Mouse (Mus musculus): Measurements from ENCODE around the gene Zbp1. TPM values are rescaled to one million over a fixed set of nuclear protein-coding genes. Genes with fewer than 3 reads are reported as not detected.

Zbp1 gene
- polyA plus RNA-seq, 1 experiment from 2014 or later: 0.84 TPM

DNA sequence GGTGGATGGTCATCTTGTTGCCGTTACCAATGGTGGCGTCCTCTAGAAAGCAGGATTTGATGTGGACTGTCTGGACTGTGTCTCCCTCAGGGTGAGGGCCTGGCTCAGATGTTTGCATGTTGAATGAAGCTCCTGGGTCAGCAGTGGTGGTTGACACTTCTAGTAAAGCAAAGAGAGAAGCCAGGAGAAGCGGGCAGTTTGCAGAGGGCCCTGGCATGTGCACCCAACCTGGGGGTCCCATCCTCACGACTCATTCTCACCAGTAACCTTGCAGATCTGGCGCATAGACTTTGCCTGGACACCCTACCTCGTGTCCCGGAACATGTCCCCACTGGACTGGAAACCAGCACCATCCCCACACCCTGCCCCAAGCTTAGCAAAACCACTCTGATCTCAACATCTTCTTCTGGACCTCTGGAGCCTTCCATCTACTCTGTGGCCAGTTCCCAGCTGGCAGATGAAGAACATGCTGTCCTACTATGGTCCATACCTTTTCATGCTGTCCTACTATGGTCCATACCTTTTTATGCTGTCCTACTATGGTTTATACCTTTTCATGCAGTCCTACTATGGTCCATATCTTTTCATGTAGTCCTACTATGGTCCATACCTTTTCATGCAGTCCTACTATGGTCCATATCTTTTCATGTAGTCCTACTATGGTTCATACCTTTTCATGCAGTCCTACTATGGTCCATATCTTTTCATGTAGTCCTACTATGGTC lies 9.5 kb downstream of the Zbp1 start:
- H3K4me2 ChIP-seq: no peak overlapping the region
- H3K4me3 ChIP-seq (replicated peaks): no peak overlapping the region
- H3K9ac ChIP-seq: no peak overlapping the region
- H3K27me3 ChIP-seq: peaks cover 4% of the 10 kb centered on the region; the same call in 1 of the 2 replicates
- no peak for ATAC-seq (ENCODE audit: insufficient read depth)
- no peak overlapping the region for H3K27ac ChIP-seq (replicated peaks)
- H3K36me3 ChIP-seq (replicated peaks): no peaks in the 10 kb centered on the region
- H3K4me1 ChIP-seq (replicated peaks): no peaks in the 10 kb centered on the region
- 70% methylated on average over 7 of the region's 7 CpGs for WGBS (ENCODE audit: insufficient replicate concordance)
- no peaks in the 10 kb centered on the region for H3K9me3 ChIP-seq (replicated peaks)

DNA sequence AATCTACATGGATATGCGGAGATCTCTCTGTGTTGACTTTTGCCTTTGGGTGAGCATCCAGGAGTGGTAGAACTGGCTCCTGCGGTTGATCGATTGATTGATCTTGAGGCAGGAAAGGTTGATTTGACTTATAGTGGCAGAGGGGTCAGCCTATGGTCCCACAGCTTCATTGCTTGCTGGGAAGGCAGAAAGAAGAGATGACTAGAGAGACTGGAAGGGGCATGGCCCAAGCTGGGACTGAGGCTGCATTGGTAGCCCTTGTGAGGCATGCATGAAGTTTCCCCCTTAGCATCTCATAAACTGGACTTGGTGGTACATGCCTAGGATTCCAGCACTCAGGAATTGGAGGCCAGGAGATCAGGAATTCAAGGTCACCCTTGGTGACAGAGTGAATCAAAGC lies 11.7 kb downstream of the Zbp1 start:
- no peak overlapping the region for H3K9ac ChIP-seq
- ATAC-seq (ENCODE audit: insufficient read depth): no peak
- 81% methylated on average over 3 of the region's 3 CpGs for WGBS (ENCODE audit: insufficient replicate concordance)
- H3K4me1 ChIP-seq (replicated peaks): no peaks in the 10 kb centered on the region
- no peaks in the 10 kb centered on the region for H3K9me3 ChIP-seq (replicated peaks)
- no peak overlapping the region for H3K27ac ChIP-seq (replicated peaks)
- H3K4me3 ChIP-seq (replicated peaks): no peak overlapping the region
- H3K4me2 ChIP-seq: no peak overlapping the region
- H3K36me3 ChIP-seq (replicated peaks): no peaks in the 10 kb centered on the region
- no peaks in the 10 kb centered on the region for H3K27me3 ChIP-seq

DNA sequence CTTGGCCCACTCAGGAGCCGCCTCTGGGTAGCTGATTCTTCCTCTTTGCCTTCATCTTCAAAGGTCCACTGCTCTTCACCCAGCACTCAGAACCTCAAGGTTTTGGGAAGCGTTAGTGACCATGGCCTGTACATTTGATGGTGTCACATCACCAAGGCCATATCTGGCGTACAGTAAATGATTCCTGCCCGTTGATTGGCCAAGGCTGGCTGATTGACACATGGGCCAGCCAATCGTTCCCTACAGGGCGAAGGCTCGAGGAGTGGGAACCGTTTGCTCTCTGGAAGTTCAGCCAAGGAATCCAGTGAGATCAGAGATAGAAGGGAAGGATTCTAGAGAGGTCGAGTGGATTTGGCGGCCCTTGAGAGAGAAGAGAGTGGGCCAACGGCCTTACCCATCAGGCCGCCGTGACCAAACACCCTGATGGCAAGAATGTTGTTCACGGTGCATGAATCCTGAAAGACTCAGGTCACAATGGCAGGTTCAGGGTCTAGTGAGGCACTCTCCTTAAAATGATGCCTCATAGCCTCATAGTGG lies 13.1 kb downstream of the Zbp1 start:
- Histone ChIP-seq H3K27me3 (no peaks in the 10 kb centered on the region), H3K4me3 (replicated peaks) (no peak overlapping the region), H3K9me3 (replicated peaks) (no peaks in the 10 kb centered on the region), H3K36me3 (replicated peaks) (no peaks in the 10 kb centered on the region), H3K27ac (replicated peaks) (no peak overlapping the region), H3K4me2 (no peak overlapping the region), H3K4me1 (replicated peaks) (no peaks in the 10 kb centered on the region), H3K9ac (no peak overlapping the region)
- 71% methylated on average over 14 of the region's 14 CpGs for WGBS (ENCODE audit: insufficient replicate concordance)
- ATAC-seq (ENCODE audit: insufficient read depth): no peak

GRCm38 (mm10) chr2:173204671-173205070 lies 14.1 kb downstream of the Zbp1 start:
- WGBS (ENCODE audit: insufficient replicate concordance): 65% methylated on average over 4 of the region's 4 CpGs
- H3K9ac ChIP-seq: no peak overlapping the region
- H3K36me3 ChIP-seq (replicated peaks): no peaks in the 10 kb centered on the region
- H3K9me3 ChIP-seq (replicated peaks): no peaks in the 10 kb centered on the region
- no peaks in the 10 kb centered on the region for H3K27me3 ChIP-seq
- no peak for ATAC-seq (ENCODE audit: insufficient read depth)
- no peak overlapping the region for H3K4me2 ChIP-seq
- H3K4me3 ChIP-seq (replicated peaks): no peak overlapping the region
- no peaks in the 10 kb centered on the region for H3K4me1 ChIP-seq (replicated peaks)
- no peak overlapping the region for H3K27ac ChIP-seq (replicated peaks)

DNA sequence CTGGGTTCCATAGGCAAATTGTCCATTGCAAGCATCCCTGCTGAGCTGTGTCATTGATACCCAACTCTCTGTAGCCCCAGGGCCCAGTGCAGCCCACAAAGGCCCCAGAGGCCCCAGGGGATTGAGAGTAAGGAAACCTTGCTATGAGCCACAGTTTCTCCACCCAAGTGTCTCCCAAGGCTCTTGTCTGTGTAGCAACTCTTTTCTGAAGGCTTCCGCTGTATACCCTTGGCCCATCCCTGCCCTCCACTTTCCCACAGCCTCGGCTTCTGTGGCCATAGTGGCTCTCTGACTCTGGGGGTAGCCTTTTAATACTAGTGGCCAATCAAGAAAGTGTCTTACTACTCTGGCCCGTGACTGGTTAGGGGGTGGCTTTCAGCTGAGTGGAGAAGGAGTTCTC lies 15.0 kb downstream of the Zbp1 start:
- 54% methylated on average over 3 of the region's 3 CpGs for WGBS (ENCODE audit: insufficient replicate concordance)

GRCm38 (mm10) chr2:173202924-173203689 lies 15.6 kb downstream of the Zbp1 start:
- Histone ChIP-seq H3K27ac (replicated peaks) (no peak overlapping the region), H3K9ac (no peak overlapping the region), H3K4me2 (no peak overlapping the region), H3K27me3 (no peaks in the 10 kb centered on the region), H3K9me3 (replicated peaks) (no peaks in the 10 kb centered on the region), H3K4me3 (replicated peaks) (no peak overlapping the region), H3K36me3 (replicated peaks) (no peaks in the 10 kb centered on the region), H3K4me1 (replicated peaks) (no peaks in the 10 kb centered on the region)
- WGBS (ENCODE audit: insufficient replicate concordance): 72% methylated on average over 19 of the region's 19 CpGs
- ATAC-seq (ENCODE audit: insufficient read depth): no peak

More for the DNA sequence above, 15.0 kb downstream of the Zbp1 start:
- Histone ChIP-seq H3K27me3 (no peaks in the 10 kb centered on the region), H3K27ac (replicated peaks) (no peak overlapping the region), H3K36me3 (replicated peaks) (no peaks in the 10 kb centered on the region), H3K9me3 (replicated peaks) (no peaks in the 10 kb centered on the region), H3K4me1 (replicated peaks) (no peaks in the 10 kb centered on the region), H3K4me3 (replicated peaks) (no peak overlapping the region), H3K9ac (no peak overlapping the region), H3K4me2 (no peak overlapping the region)
- no peak for ATAC-seq (ENCODE audit: insufficient read depth)

- no peaks in the 10 kb centered on the region for H3K4me1 ChIP-seq (replicated peaks)
- H3K4me3 ChIP-seq (replicated peaks): no peak overlapping the region
- WGBS (ENCODE audit: insufficient replicate concordance): 57% methylated on average over 4 of the region's 4 CpGs
- H3K27ac ChIP-seq (replicated peaks): no peak overlapping the region
- no peak overlapping the region for H3K9ac ChIP-seq
- H3K27me3 ChIP-seq: no peaks in the 10 kb centered on the region
- no peaks in the 10 kb centered on the region for H3K9me3 ChIP-seq (replicated peaks)
- no peak for ATAC-seq (ENCODE audit: insufficient read depth)
- H3K36me3 ChIP-seq (replicated peaks): no peaks in the 10 kb centered on the region
- no peak overlapping the region for H3K4me2 ChIP-seq
Observed at GRCm38 (mm10) chr2:173194796-173195195, 23.9 kb downstream of the Zbp1 start.

DNA sequence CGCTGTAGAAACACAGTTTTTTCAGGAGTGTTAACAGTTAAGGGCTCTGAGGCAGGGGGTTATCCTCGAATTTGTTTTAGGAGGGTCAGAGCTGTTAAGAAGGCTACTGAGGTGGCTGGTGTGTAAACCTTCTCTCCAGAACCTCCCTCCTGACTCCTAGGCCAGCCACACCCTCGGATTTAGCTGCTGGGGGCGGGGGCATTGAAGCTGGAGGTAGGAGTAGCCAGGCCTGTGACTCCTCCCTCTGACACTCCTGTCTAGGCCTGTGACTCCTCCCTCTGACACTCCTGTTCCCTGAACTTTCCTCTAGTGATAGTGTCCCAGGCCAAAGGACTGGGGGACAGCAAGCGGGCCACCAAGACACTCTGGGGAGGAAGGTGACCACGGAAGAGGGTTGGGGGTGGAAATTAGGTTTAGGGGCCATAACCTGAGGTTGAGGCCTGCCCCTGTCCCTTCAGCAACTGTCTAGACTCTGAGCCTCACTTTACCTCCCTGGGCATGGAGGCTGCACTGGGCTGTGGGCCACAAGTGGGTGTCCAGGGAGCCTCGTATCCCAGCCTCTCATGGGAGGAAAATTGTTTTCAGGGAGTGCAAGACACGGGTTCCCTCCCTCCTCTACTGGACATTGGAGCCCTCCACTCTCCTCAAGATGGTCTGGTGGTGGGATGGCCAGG lies 31.4 kb downstream of the Zbp1 start:
- ATAC-seq (ENCODE audit: insufficient read depth): no peak
- Histone ChIP-seq H3K4me3 (replicated peaks) (no peak overlapping the region), H3K36me3 (replicated peaks) (no peaks in the 10 kb centered on the region), H3K27me3 (peaks cover 20% of the 10 kb centered on the region), H3K9ac (no peak overlapping the region), H3K4me2 (no peak overlapping the region), H3K4me1 (replicated peaks) (peaks cover 7% of the 10 kb centered on the region; the same call in 1 of the 2 replicates), H3K9me3 (replicated peaks) (no peaks in the 10 kb centered on the region), H3K27ac (replicated peaks) (no peak overlapping the region)
- 25% methylated on average over 8 of the region's 8 CpGs for WGBS (ENCODE audit: insufficient replicate concordance)

DNA sequence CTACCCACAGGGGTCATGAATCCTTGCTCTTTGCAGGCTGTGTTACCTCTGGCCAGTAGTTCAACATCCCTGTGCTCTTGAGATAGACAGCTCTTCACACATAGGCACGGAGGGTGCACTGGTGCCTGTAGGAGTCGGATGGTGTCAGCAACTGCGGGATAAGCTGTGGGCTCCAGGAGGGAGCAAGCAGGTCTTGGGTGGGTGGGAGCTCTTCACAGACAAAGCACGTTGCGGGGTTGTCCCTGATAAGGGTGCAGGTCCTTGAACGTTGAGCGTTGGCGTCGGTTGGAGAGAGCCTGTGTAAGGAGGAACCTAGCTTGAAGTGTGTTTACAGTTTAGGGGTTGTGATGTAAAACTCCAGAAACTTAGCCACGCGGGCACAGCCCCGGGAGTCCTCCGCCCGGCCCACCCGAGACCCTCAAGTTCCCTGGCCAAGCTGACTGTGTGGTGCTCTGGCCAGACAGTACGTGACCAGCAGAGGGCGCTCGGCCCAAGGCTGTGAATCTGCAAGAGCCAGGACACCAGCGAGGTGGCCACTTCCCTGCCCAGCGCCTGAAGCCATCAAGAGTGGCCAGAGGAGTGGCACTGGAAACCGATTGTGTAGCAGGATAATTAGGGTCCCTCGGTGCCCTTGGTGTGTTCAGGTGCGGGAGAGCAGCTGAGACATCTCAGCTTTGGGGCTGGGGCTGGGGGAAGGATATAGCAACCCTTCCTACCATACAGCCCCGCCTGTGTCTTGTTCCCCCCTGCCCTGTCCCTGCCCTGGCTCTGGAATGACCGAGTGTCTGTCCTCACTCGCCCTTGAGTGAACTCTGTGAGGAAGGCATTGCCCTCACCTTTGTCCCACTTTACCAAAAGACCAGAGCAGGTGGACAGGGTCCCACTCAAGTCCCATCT lies 32.4 kb downstream of the Zbp1 start:
- Histone ChIP-seq H3K9me3 (replicated peaks) (no peaks in the 10 kb centered on the region), H3K27ac (replicated peaks) (no peak overlapping the region), H3K36me3 (replicated peaks) (no peaks in the 10 kb centered on the region), H3K4me2 (no peak overlapping the region), H3K27me3 (peaks cover 26% of the 10 kb centered on the region), H3K9ac (no peak overlapping the region), H3K4me1 (replicated peaks) (peaks cover 7% of the 10 kb centered on the region; the same call in 1 of the 2 replicates), H3K4me3 (replicated peaks) (no peak overlapping the region)
- ATAC-seq (ENCODE audit: insufficient read depth): no peak
- 18% methylated on average over 26 of the region's 26 CpGs for WGBS (ENCODE audit: insufficient replicate concordance)

- Histone ChIP-seq H3K36me3 (replicated peaks) (no peaks in the 10 kb centered on the region), H3K4me1 (replicated peaks) (peaks cover 7% of the 10 kb centered on the region; the same call in 1 of the 2 replicates), H3K9me3 (replicated peaks) (no peaks in the 10 kb centered on the region), H3K4me3 (replicated peaks) (no peak overlapping the region), H3K9ac (no peak overlapping the region), H3K27me3 (peaks cover 29% of the 10 kb centered on the region), H3K27ac (replicated peaks) (no peak overlapping the region), H3K4me2 (no peak overlapping the region)
- WGBS (ENCODE audit: insufficient replicate concordance): 45% methylated on average over 6 of the region's 6 CpGs
- no peak for ATAC-seq (ENCODE audit: insufficient read depth)
Observed at GRCm38 (mm10) chr2:173185282-173185681, 33.4 kb downstream of the Zbp1 start.
